Mouse (Mus musculus): ENCODE data around the gene Gzmc. TPM values are rescaled to one million over a fixed set of nuclear protein-coding genes. Genes with fewer than 3 reads are reported as not detected.
A peak's percentile ranks its signal among the peaks of the same experiment; 100 is the strongest.
"Not testable (repeated sequence)": the region's sequence is repeated elsewhere in the genome, so short reads cannot be mapped to it uniquely, and the experiment has no call there.

The Gzmc gene
- total RNA-seq (2021): not detected
- long read RNA-seq, experiment 1: 0 reads
- long read RNA-seq, experiment 2: 0 reads

DNA sequence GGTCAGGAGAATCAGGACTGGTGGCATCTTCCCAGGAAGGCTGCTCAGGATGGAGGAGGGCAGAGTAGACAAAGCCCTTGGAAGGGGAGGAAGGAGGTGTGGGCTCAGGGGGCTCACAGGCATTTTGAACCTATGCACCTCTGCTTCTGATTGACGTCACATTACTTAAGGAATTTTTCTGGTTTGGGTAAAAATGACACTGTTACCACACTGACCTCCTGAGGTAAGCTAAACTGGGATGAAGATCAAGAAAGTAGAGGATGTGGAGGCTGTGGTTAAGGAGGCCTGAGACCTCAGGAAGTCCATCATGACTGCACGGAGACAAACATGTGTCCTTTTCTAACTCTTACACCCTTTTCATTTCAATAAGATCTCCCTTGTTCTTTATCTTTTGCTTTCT lies at the start of gene Gzmc:
Gene Gzmc, minus strand, starts transcription at position 101 of the 400 bp plus-strand sequence.
- no peak for DNase-seq (ENCODE audit: low spot score in 2 of 2)

GRCm38 (mm10) chr14:56283816-56284215 lies 49.4 kb upstream of the Gzmc start:
- no peak for DNase-seq (ENCODE audit: low spot score in 2 of 2)

GRCm38 (mm10) chr14:56281090-56281489 lies 46.6 kb upstream of the Gzmc start:
- no peak for DNase-seq (ENCODE audit: low spot score in 2 of 2)

DNA sequence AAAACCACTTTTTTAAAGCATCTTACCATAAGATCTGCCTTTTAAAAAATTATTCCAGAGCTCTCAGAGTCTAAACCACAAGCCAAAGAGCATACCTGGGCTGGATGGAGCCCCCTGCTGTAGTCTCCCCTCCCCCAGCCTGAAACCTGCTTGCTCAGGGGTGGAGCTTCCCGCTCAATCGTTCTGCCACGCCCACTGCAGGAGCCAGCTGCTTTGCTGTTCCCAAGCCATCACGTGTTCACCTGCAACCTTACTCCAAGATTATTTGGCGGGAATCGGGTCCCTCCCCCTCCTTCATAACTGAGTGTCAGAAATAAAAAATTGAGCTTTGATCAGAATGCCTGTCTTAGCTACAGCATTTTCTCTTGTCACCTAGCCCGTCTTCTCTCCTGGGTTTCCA lies 44.2 kb upstream of the Gzmc start:
- not testable (repeated sequence) for DNase-seq (ENCODE audit: low spot score in 2 of 2)

DNA sequence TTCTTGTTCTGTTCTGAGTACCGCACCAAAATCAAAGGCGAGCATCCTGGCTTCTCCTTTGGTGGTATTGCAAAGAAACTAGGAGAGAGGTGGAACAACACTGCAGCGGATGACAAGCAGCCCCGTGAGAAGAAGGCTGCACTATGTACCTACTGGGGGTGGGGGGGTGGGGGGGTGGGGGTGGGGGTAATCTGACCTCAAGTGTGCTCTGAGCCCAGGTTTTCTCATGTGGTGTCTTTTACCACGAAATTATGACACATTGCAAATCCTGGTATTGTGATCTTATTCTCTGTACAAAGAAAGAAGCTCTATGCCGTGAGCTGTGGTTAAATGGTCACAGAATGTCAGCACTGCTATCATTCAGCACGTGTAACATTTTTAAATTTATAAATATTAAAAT lies 41.6 kb upstream of the Gzmc start:
- not testable (repeated sequence) for DNase-seq (ENCODE audit: low spot score in 2 of 2)

- DNase-seq (ENCODE audit: low spot score in 2 of 2): no peak
Measured at GRCm38 (mm10) chr14:56266109-56266508, 31.7 kb upstream of the Gzmc start.

GRCm38 (mm10) chr14:56262153-56262552 lies 27.7 kb upstream of the Gzmc start, which contains the start of gene Gzmb:
Gzmb (minus strand) TSS chr14:56262260.
- DNase-seq (ENCODE audit: low spot score in 2 of 2): no peak

DNA sequence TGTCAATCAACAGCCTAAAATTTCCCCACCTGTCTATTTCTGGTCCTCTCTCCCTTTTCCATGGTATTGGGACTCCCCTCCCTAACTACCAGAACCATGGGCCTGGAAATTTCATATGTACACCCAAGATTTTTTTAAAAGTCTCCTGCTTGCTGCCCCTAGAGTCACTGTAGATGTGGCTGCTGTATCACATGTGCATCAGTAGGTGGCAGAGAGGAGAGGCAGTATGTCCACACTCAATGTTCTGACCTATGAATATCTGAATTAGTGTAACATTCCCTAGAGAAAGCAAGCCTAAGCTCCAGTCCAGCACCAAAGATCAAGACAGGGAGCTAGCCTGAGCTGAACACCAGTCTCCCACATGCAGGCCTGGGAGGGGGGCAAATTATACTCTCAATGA lies 6.0 kb upstream of the Gzmc start:
- no peak for DNase-seq (ENCODE audit: low spot score in 2 of 2)

DNA sequence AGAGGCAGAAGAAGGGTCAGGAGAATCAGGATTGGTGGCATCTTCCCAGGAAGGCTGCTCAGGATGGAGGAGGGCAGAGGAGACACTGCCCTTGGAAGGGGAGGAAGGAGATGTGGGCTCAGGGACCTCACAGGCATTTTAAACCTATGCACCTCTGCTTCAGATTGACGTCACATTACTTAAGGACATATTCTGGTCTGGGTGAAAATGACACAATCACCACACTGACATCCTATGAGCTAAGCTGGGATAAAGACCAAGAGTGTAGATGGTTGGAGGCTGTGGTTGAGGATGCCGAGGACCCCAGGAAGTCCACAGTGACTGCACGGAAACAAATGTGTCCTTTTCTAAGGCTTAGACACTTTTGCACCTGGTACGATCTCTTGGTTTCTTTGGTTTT lies 23.1 kb downstream of the Gzmc start, which contains the start of gene Gzmf:
Gene Gzmf, minus strand, starts transcription at position 101 of the 400 bp plus-strand sequence.
- no peak for DNase-seq (ENCODE audit: low spot score in 2 of 2)

- no peak for DNase-seq (ENCODE audit: low spot score in 2 of 2)
Measured at GRCm38 (mm10) chr14:56205613-56206012, 28.8 kb downstream of the Gzmc start.

- DNase-seq (ENCODE audit: low spot score in 2 of 2): not testable (repeated sequence)
Measured at GRCm38 (mm10) chr14:56205021-56205420, 29.4 kb downstream of the Gzmc start.

DNA sequence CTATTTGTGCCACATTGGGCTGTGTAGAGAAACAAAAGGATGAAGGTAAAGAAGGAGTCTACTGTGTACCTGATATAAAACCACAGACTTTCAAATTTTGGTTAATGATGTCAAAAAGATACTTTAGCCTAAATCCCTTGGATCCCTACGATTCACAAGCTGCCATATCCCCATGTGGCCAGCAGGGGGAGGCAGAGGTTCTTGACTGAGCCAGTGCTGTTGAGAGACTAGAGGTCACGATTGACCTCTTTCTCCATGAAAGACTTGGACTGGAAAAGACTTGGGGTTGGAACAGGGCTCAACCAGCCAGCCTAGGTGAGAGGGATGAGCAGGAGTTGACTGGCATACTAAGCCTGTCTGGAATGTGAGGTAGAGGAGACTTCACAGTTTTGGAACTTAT lies 30.5 kb downstream of the Gzmc start:
- DNase-seq (ENCODE audit: low spot score in 2 of 2): peak; percentile 67 to 80

DNA sequence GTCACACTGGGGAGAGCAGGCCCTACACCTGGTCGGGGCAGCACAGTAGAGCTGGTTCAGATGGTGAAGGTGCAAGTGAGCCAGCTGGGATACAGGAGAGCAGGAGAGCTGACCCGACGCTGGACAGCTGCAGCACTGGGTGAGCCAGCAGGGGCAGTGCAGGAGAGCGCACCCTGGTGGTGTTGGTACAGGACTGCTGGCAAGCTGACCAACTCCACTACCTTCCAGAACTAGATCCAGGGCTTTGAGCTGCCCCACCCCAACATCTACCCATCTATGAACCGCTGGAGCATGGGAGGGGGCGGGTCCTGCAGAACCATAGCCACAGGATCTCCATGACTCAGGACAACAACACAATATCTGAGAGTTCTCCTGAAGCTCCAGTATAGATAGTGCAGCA lies 47.5 kb downstream of the Gzmc start:
- DNase-seq (ENCODE audit: low spot score in 2 of 2): no peak

- DNase-seq (ENCODE audit: low spot score in 2 of 2): no peak
Measured at GRCm38 (mm10) chr14:56186521-56186920, 47.9 kb downstream of the Gzmc start.

Other genes starting within 250 kb of the Gzmc start
- not detected for gene Mcpt1, start 216.7 kb downstream of the Gzmc start, total RNA-seq (2021)
- not detected for gene Mcpt9, start 204.2 kb downstream of the Gzmc start, total RNA-seq (2021)
- gene Mcpt2, start 192.6 kb downstream of the Gzmc start, total RNA-seq (2021): not detected
- gene Mcpt4, start 172.3 kb downstream of the Gzmc start, total RNA-seq (2021): not detected
- gene Mcpt8, start 149.4 kb downstream of the Gzmc start, total RNA-seq (2021): not detected
- gene Ctsg, start 132.1 kb downstream of the Gzmc start, total RNA-seq (2021): not detected
- gene Gzme, start 114.0 kb downstream of the Gzmc start, total RNA-seq (2021): not detected
- gene Gzmd, start 102.0 kb downstream of the Gzmc start, total RNA-seq (2021): not detected
- gene Gzmg, start 75.1 kb downstream of the Gzmc start, total RNA-seq (2021): not detected
- not detected for gene Gzmn, start 60.1 kb downstream of the Gzmc start, total RNA-seq (2021)
- not detected for gene Gzmf, start 23.2 kb downstream of the Gzmc start, total RNA-seq (2021)
- gene Gzmb, start 27.6 kb upstream of the Gzmc start, total RNA-seq (2021): not detected
- not detected for gene Atp12a, start 130.4 kb upstream of the Gzmc start, total RNA-seq (2021)
- under 1 TPM; 0.59 to 0.79 TPM for gene Rnf17, start 167.9 kb upstream of the Gzmc start, total RNA-seq (2021)

All from left cerebral cortex, adult 18-20 months (tissue).